Mouse (Mus musculus) brain, embryonic 14.5 days (tissue): ENCODE measurements around the gene Itga9. TPM values are rescaled to one million over a fixed set of nuclear protein-coding genes. Genes with fewer than 3 reads are reported as not detected.

Experiments
- DNase-seq: peaks from one replicate; pipeline ENCODE4 v3.0.0-alpha.2; 2011; ENCODE audit warnings: low read depth
- CTCF ChIP-seq: fragments of 200-500 bp; IDR thresholded peaks from 2 replicates; pipeline ENCODE4 v1.5.1; 2012; ENCODE audit warnings: inconsistent platforms, mild to moderate bottlenecking, moderate library complexity, borderline replicate concordance; ENCODE audit not compliant: insufficient read depth, insufficient read length; ENCODE audit errors: extremely low read depth
- POLR2A ChIP-seq: fragments of 200-500 bp; IDR thresholded peaks from 2 replicates; pipeline ENCODE4 v1.6.1; 2012; ENCODE audit warnings: mild to moderate bottlenecking, inconsistent platforms, borderline replicate concordance; ENCODE audit not compliant: poor library complexity, insufficient read depth, insufficient read length, severe bottlenecking; ENCODE audit errors: extremely low read depth
- polyA plus RNA-seq: library from polyadenylated mRNA; depleted of rRNA; stranded (reverse); fragments of >200 nt; gene quantifications from 2 replicates; pipeline ENCODE4 v1.2.3, GENCODE M21; 2012

The Itga9 gene
- polyA plus RNA-seq, 1 experiment = 3.0 TPM

GRCm38 (mm10) chr9:118915290-118915689, 308.8 kb downstream of the Itga9 start:
- no peak for TF ChIP-seq POLR2A
- peak; percentile 66 for TF ChIP-seq CTCF
- no peak for DNase-seq

DNA sequence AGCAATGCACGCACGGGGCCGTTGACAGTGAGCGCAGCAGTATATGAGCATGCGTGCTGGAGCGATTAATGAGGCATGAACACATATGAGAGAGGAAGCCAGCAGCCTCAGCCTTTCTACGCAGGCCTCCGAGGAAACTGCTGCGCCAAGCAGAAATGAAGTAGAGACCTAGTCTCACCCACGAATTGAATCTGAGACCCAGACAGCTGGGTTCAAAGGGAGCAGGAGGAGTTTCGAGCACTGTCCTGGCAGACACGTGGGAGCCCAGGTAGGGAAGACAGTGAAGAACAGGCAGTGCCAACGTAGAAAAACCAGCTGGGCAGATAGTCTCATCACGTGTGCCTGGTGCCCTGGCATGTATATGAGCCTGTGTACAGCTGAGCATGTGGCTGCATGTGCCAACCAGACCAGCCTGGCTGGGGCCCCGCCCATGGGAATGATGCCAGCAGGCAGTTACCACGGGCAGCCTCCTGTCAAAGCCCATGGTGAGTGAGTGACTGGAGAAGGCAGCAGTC, 313.2 kb downstream of the Itga9 start:
- peak; percentile 77 for DNase-seq
- TF ChIP-seq CTCF (no peak), POLR2A (no peak)

DNA sequence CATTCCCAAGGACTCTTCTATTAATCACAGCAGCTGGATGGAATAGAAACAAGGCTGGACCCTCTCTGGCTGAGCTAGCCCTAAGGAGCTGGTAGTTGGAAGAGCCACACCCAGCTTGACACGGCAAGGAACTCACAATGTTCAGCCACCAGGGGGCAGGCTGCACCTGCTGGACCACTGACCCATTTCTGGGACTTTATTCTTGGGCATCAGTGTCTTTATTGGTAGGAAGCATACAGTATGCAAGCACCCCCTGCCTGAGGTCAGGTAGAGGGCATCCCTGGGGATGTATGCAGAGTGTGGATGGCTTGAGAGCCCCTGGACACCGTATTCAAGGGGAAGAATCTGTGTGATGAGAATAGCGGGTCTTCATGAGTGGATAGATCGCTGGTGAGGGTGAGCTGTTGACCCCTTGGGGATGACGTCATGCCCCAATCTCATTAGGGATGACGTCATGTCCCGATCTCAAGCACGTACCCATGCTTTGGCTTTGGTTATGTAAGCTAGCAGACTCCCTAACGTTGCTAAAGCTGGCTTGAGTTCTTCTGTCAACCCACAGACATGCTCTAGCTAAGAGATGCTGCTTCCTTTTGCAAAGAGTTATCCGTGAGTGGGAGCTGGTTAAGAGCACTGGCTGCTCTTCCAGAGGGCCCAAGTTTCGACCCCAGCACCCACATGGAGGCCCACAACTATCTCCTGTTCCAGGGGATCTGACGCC, 314.5 kb downstream of the Itga9 start:
- TF ChIP-seq CTCF (peak; percentile 93), POLR2A (no peak)
- DNase-seq = peak; percentile 85

DNA sequence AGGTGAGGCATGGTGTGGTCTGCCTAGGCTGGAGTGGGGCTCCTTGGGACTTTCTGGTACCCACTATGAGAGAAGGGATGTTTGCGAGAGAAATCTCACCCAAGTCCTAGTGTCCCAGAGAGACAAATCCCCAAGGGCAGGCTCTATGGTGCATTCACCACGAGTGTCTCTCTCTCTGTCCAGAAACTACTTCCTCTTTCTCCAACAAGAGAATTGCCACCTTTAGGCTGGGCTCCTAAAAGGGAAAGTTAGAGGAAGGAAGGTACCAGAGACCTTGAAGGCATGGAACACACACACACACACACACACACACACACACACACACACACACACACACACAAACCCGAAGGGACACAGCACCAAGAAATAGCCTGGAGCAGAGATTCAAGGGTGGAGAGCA, 315.4 kb downstream of the Itga9 start:
- TF ChIP-seq CTCF = no peak
- no peak for TF ChIP-seq POLR2A
- DNase-seq = no peak

DNA sequence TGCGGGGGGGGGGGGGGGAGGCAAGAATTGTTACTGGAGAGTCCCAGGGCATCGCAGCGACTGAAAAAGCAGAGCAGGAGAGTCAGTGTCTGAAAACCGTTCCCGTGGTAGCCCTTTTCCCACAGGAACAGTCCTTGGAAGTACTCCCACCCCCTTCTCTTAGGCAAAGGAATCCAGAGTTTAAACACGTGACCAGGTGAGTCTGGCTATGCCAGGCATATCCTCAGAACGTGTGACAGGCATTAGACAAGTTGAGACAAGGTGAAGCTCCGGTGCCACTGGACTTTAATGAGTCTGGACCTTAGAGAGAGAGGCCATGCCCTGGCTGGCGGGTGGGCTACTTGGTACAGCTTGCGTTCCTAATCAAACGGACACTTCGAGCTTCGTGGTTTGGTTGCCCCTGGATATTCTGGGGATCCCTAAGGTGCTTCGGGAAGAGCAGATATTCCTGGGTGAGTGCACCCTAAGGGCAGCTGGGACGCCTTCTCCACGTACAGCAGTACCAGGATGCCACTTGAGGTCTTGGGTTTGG, 318.1 kb downstream of the Itga9 start:
- no peak for DNase-seq
- TF ChIP-seq CTCF (no peak), POLR2A (no peak)

- no peak for TF ChIP-seq CTCF
- peak; percentile 17; the same call in 1 of the 2 replicates for TF ChIP-seq POLR2A
- DNase-seq = peak; percentile 98
Observed at GRCm38 (mm10) chr9:118925286-118926110, 319.0 kb downstream of the Itga9 start.

- no peak for TF ChIP-seq CTCF
- TF ChIP-seq POLR2A = no peak
- DNase-seq = peak; percentile 60
Observed at GRCm38 (mm10) chr9:118926111-118926650, 319.7 kb downstream of the Itga9 start, which contains the start of gene Ctdspl. Gene Ctdspl (plus strand): TSS chr9:118926453.

DNA sequence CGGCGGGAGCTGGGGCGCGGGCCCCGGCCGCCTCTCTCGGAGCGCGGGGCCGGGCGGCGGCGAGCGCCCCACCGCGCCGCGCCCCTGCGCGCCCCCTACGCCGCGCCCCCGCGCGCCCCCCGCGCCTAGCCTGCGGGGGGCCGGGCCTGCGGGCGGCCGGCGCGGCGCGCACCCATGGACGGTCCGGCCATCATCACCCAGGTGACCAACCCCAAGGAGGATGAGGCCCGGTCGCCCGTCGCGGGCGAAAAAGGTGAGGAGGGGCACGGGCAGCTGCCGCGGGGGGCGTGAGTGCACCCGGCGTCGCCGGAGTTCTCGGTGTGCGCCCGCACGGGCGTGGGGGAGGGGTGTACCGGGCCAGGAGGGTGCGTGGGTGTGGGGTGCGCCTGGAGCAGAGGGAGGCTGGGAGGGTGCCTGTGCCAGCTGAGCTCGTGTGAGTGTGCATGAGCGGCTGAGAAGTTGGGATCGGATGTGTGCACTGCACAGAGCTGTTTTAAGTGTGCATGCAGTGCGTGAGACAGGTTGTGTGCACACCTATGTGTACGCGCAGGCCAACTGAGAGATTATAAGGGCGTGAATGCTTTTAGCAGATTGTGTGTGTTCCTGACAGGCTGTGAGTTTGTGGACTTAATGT, 320.3 kb downstream of the Itga9 start:
- DNase-seq = peak; percentile 63
- no peak for TF ChIP-seq POLR2A
- TF ChIP-seq CTCF = no peak

DNA sequence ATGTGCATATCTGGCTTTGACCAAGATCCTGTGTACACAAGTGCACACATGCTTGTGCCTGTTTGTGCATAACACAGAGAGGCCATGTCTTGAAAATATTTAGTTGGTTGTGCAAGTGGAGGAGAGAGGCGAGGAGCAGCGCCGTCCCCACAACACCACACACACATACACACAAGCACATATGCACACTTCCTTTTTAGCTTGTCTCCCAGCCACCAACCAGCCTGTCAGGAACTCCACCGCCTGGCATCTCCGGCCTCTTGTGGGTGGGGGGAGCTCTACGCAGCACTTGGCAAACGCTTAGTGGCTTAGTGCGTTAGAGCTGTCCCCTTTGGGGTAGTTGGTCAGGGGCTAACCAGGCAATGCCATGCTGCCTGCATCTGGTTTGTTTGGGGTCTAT, 321.0 kb downstream of the Itga9 start:
- peak; percentile 65 for DNase-seq
- TF ChIP-seq CTCF = no peak
- no peak for TF ChIP-seq POLR2A

DNA sequence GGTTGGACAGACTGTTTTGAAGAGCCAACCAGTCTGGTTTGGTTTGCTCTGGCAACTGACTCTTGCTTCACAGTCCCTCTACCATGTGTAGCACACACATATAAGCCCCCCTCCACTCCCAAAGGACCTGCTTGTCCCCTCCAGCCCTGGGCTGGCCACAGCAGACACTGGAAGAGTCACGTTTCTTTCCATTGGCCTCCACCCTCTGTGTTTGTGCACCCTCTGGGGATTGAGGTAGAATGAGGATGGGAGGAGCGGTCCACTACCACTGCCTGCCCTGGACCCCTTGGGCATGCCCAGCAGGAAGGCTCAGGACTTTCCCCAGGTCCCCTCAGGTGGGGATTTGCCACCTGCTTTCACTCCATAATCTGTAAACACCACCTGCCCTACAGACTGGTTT, 321.5 kb downstream of the Itga9 start:
- DNase-seq = no peak
- TF ChIP-seq POLR2A (no peak), CTCF (no peak)
